Mouse (Mus musculus) ES-Bruce4 (cell line): Measurements from ENCODE around the gene Tnfrsf8.

Experiments used
- CTCF ChIP-seq: IDR thresholded peaks from one replicate; pipeline ENCODE4 v1.8.1; 2011; ENCODE audit warnings: low read depth, low read length
- EP300 ChIP-seq: IDR thresholded peaks from 2 replicates; pipeline ENCODE4 v1.6.1; 2011; ENCODE audit warnings: low read depth, low read length; ENCODE audit not compliant: insufficient read depth

DNA sequence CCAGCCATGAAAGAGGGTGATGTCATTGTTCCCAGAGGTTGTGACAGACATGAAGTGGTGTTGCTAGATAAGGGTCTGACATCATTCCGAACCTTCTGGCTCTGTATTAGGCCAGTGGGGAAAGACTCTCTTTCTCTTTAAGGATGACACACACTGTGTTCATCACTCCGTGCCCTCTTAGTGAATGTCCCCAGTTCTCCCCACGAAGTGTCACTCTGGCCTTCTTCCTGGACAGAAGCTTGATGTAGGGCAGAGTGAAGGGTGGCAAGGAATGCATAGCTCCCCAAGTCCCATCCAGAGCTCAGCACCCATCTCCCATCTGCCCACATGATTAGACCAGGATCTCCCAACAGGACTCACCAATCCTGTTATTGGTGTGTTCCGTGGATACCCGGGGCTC is 41.0 kb downstream of the Tnfrsf8 start:
- TF ChIP-seq CTCF (no peak), EP300 (no peak)
